Mouse (Mus musculus) forebrain, embryonic 10.5 days (tissue): ENCODE measurements around the gene Mtor. TPM values are rescaled to one million over a fixed set of nuclear protein-coding genes. Genes with fewer than 3 reads are reported as not detected.
A peak's percentile ranks its signal among the peaks of the same experiment; 100 is the strongest.

Experiments
- DNase-seq: peaks from one replicate; pipeline ENCODE4 v3.0.0-alpha.2; 2017; ENCODE audit warnings: low spot score; ENCODE audit errors: extremely low spot score
- H3K27ac ChIP-seq: fragments of 300-500 bp; sonication (generic); 2 replicates; pipeline ENCODE4 v1.5.1; 2016; ENCODE audit warnings: mild to moderate bottlenecking
- H3K27me3 ChIP-seq: fragments of 300-500 bp; sonication (generic); 2 replicates; pipeline ENCODE4 v1.6.1; 2016; ENCODE audit warnings: mild to moderate bottlenecking; ENCODE audit not compliant: poor library complexity, severe bottlenecking
- H3K36me3 ChIP-seq: fragments of 300-500 bp; sonication (generic); replicated peaks from 2 replicates; pipeline ENCODE4 v1.6.1; 2016; ENCODE audit warnings: mild to moderate bottlenecking, moderate library complexity
- H3K4me1 ChIP-seq: fragments of 300-500 bp; sonication (generic); 2 replicates; pipeline ENCODE4 v1.6.1; 2016
- H3K4me3 ChIP-seq: fragments of 300-500 bp; sonication (generic); 2 replicates; pipeline ENCODE4 v1.5.1; 2016; ENCODE audit warnings: mild to moderate bottlenecking, moderate library complexity
- H3K9me3 ChIP-seq: fragments of 300-500 bp; sonication (generic); 2 replicates; pipeline ENCODE4 v1.6.1; 2016; ENCODE audit warnings: mild to moderate bottlenecking, moderate library complexity
- WGBS: fragments of 180-500 bp; shearing (Covaris S2); methylation state at CpG from one replicate; pipeline ENCODE4 v1.1.7; 2016; 5-methylcytosine and 5-hydroxymethylcytosine counted together
- polyA plus RNA-seq: library from polyadenylated mRNA; unstranded; fragments of >200 nt; fragmentation: Nextera tagmentation; extraction: Ambion mirVana; gene quantifications from 2 replicates; pipeline ENCODE4 v1.2.1, GENCODE M21; 2016

Mtor gene
- polyA plus RNA-seq, 1 experiment from 2014 or later: 27.0 TPM

GRCm38 (mm10) chr4:148530351-148530750, 81.9 kb downstream of the Mtor start:
- no peak overlapping the region for H3K4me3 ChIP-seq
- 95% methylated on average over 5 of the region's 5 CpGs for WGBS

GRCm38 (mm10) chr4:148530778-148531177, 82.4 kb downstream of the Mtor start:
- DNase-seq: no peak
- Histone ChIP-seq H3K27me3 (no peaks in the 10 kb centered on the region), H3K4me3 (no peak overlapping the region), H3K27ac (no peak overlapping the region), H3K36me3 (peaks cover 94% of the 10 kb centered on the region), H3K9me3 (no peaks in the 10 kb centered on the region), H3K4me1 (no peaks in the 10 kb centered on the region)
- WGBS: 91% methylated on average over 6 of the region's 6 CpGs

More at GRCm38 (mm10) chr4:148530351-148530750, 81.9 kb downstream of the Mtor start:
- Histone ChIP-seq H3K4me1 (no peaks in the 10 kb centered on the region), H3K27ac (no peak overlapping the region), H3K9me3 (no peaks in the 10 kb centered on the region), H3K27me3 (no peaks in the 10 kb centered on the region), H3K36me3 (peaks cover 94% of the 10 kb centered on the region)
- no peak for DNase-seq

DNA sequence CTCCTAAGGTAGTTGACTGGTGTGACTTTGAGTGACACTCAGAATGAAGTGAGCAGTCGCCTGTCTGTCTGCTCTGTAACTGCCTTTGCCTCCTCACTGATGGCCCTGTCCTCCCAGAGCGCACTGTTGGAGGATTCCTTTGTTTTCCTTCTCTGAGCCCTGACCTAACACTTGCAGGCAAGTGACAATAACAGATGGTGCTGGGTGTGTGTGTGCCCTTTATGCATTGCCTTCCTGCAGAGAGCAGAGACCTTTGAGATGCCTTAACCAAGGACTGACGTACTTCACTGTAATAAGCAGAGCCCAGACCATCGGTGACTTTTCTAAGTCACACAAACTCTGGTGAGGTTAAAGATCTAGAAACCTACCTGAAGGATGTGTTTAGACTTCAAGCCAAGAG, 82.9 kb downstream of the Mtor start:
- H3K36me3 ChIP-seq: peaks cover 94% of the 10 kb centered on the region
- H3K4me1 ChIP-seq: no peaks in the 10 kb centered on the region
- DNase-seq: no peak
- H3K9me3 ChIP-seq: no peaks in the 10 kb centered on the region
- no peaks in the 10 kb centered on the region for H3K27me3 ChIP-seq
- H3K27ac ChIP-seq: no peak overlapping the region
- no peak overlapping the region for H3K4me3 ChIP-seq
- WGBS: 87% methylated on average over 4 of the region's 4 CpGs

GRCm38 (mm10) chr4:148532516-148532915, 84.1 kb downstream of the Mtor start:
- 91% methylated on average over 3 of the region's 3 CpGs for whole genome bisulfite sequencing
- H3K36me3 ChIP-seq: peaks cover 94% of the 10 kb centered on the region

GRCm38 (mm10) chr4:148533613-148534328, 85.4 kb downstream of the Mtor start:
- DNase-seq: no peak
- H3K4me1 ChIP-seq: no peaks in the 10 kb centered on the region
- H3K27me3 ChIP-seq: no peaks in the 10 kb centered on the region
- no peak overlapping the region for H3K4me3 ChIP-seq
- peaks cover 96% of the 10 kb centered on the region for H3K36me3 ChIP-seq
- WGBS: 91% methylated on average over 12 of the region's 12 CpGs
- no peaks in the 10 kb centered on the region for H3K9me3 ChIP-seq
- no peak overlapping the region for H3K27ac ChIP-seq

More at GRCm38 (mm10) chr4:148532516-148532915, 84.1 kb downstream of the Mtor start:
- no peak for DNase-seq
- Histone ChIP-seq H3K4me3 (no peak overlapping the region), H3K27me3 (no peaks in the 10 kb centered on the region), H3K4me1 (no peaks in the 10 kb centered on the region), H3K9me3 (no peaks in the 10 kb centered on the region), H3K27ac (no peak overlapping the region)

- H3K9me3 ChIP-seq: no peaks in the 10 kb centered on the region
- H3K27ac ChIP-seq: no peak overlapping the region
- H3K4me1 ChIP-seq: no peaks in the 10 kb centered on the region
- H3K36me3 ChIP-seq: peaks cover 100% of the 10 kb centered on the region
- H3K4me3 ChIP-seq: no peak overlapping the region
- no peak for DNase-seq
- no peaks in the 10 kb centered on the region for H3K27me3 ChIP-seq
- 94% methylated on average over 3 of the region's 3 CpGs for WGBS
Observed at GRCm38 (mm10) chr4:148535876-148536275, 87.5 kb downstream of the Mtor start.

DNA sequence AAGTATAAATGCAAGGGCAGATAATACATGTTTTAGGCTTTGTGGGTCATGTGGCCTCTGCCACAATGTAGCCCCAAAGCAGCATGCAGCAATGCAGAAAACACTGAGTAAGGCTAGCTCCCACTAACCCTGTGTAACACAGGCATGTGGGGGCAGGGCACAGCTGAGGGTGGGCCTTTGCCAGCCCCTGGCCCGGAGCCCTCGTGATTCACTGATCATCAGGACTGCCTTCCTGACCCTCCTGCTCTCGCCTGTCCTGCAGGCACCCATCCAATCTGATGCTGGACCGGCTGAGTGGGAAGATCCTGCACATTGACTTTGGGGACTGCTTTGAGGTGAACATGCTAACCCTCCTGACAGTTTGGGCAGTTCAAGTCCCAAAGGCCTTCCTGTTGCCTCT, 100.7 kb downstream of the Mtor start:
- H3K4me3 ChIP-seq: no peak overlapping the region
- no peak for DNase-seq

GRCm38 (mm10) chr4:148557766-148558165, 109.4 kb downstream of the Mtor start:
- 36% methylated on average over 6 of the region's 6 CpGs for WGBS
- Histone ChIP-seq H3K36me3 (peaks cover 77% of the 10 kb centered on the region), H3K27me3 (no peaks in the 10 kb centered on the region), H3K27ac (peak overlapping the region; percentile 94), H3K4me1 (peaks cover 17% of the 10 kb centered on the region), H3K4me3 (peak overlapping the region; percentile 68), H3K9me3 (no peaks in the 10 kb centered on the region)
- no peak for DNase-seq

More for the DNA sequence above, 100.7 kb downstream of the Mtor start:
- Histone ChIP-seq H3K9me3 (no peaks in the 10 kb centered on the region), H3K27ac (no peak overlapping the region), H3K4me1 (no peaks in the 10 kb centered on the region), H3K27me3 (no peaks in the 10 kb centered on the region), H3K36me3 (peaks cover 98% of the 10 kb centered on the region)
- 97% methylated on average over 4 of the region's 4 CpGs for WGBS

DNA sequence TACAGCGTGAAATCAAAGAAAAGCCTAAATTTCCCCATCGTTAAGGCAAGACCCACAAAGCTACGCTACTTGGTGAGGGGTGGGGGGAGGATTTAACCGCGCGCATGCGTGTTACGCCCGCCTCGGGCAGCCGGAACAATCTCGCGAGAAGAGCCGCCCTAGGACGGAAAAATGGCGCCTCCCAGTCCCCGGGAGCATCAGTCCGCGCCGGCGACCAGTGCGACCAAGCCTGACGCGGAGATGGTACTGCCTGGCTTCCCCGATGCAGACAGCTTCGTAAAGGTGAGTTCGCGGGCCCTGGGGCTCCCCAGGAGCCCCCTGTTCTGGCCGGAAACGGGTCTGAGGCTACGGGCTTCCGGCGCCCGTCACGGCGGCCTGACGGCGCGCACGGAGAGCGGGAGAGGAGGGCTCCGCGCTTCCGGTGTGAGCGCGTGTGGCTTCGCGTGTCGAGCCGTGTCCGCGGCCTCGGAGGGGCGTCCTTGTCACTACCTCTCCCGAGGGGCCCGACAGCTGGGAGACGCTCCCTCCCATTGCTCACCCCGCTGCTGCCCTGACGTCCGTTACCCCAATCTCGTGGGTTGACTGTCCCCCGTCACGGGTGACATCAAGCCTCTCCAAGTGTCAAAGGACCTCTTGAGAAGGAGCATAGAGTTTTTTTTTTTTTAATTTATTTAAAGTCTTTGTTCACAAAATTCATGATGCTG, 110.0 kb downstream of the Mtor start, which contains the start of gene Exosc10:
TSS of gene Exosc10 (plus strand) at position 133 of the 704 bp plus-strand sequence.
- peaks cover 77% of the 10 kb centered on the region for H3K36me3 ChIP-seq
- H3K27ac ChIP-seq: peak within 1 kb of the TSS; percentile 94
- DNase-seq: peak; percentile 90
- WGBS: under 1% methylated on average over 63 of the region's 63 CpGs
- no peaks in the 10 kb centered on the region for H3K27me3 ChIP-seq
- H3K4me1 ChIP-seq: peaks cover 17% of the 10 kb centered on the region
- peak within 1 kb of the TSS; percentile 68 for H3K4me3 ChIP-seq
- H3K9me3 ChIP-seq: no peaks in the 10 kb centered on the region

- Histone ChIP-seq H3K9me3 (no peaks in the 10 kb centered on the region), H3K4me3 (no peak overlapping the region), H3K27ac (no peak overlapping the region), H3K27me3 (no peaks in the 10 kb centered on the region), H3K4me1 (peaks cover 17% of the 10 kb centered on the region), H3K36me3 (peaks cover 82% of the 10 kb centered on the region)
- WGBS: 95% methylated on average over 17 of the region's 17 CpGs
- DNase-seq: no peak
Observed at GRCm38 (mm10) chr4:148562676-148563075, 114.3 kb downstream of the Mtor start.

GRCm38 (mm10) chr4:148563595-148563994, 115.2 kb downstream of the Mtor start:
- peaks cover 91% of the 10 kb centered on the region for H3K36me3 ChIP-seq
- H3K27me3 ChIP-seq: no peaks in the 10 kb centered on the region
- H3K4me3 ChIP-seq: no peak overlapping the region
- no peak for DNase-seq
- 96% methylated on average over 12 of the region's 12 CpGs for WGBS
- H3K27ac ChIP-seq: no peak overlapping the region
- H3K4me1 ChIP-seq: peaks cover 9% of the 10 kb centered on the region
- no peaks in the 10 kb centered on the region for H3K9me3 ChIP-seq

- Histone ChIP-seq H3K9me3 (no peaks in the 10 kb centered on the region), H3K27me3 (no peaks in the 10 kb centered on the region), H3K4me3 (no peak overlapping the region), H3K4me1 (no peaks in the 10 kb centered on the region), H3K36me3 (peaks cover 100% of the 10 kb centered on the region), H3K27ac (no peak overlapping the region)
- no peak for DNase-seq
- WGBS: 91% methylated on average over 10 of the region's 10 CpGs
Observed at GRCm38 (mm10) chr4:148570138-148570537, 121.7 kb downstream of the Mtor start.

DNA sequence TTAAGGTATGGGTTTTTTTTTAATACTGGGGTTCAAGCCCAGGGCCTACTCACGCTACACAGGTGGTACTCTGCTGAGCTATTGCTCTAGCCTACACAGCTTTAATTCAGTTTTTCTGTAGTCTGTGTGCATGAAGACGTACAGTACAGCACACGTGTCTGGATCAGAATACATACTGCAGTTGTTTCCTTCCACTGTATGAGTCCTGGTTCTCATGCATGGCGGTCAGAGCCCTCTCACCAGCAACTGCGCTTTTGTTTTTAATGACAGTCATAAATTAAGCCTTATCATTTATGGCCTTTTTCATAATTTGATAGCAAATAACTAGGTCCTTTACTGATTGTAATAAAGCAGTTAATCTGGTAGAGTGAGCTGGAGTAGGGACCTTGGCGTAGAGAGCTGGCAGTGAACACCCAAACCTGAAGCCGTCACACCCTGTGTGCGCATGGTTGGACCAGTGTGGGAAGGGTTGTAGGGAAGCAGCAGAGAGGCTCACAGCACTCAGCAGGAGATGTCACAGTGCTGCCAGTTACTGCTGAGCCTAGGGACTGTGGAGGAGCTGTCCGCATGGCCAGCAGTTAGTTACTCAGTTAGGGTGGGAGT, 122.4 kb downstream of the Mtor start:
- Histone ChIP-seq H3K27me3 (no peaks in the 10 kb centered on the region), H3K36me3 (peaks cover 100% of the 10 kb centered on the region), H3K4me1 (no peaks in the 10 kb centered on the region), H3K27ac (no peak overlapping the region), H3K9me3 (no peaks in the 10 kb centered on the region), H3K4me3 (no peak overlapping the region)
- whole genome bisulfite sequencing: 97% methylated on average over 9 of the region's 9 CpGs
- DNase-seq: no peak
